Mouse (Mus musculus): ENCODE data around the gene Cyp2b23.
"Not testable (repeated sequence)": the region's sequence is repeated elsewhere in the genome, so short reads cannot be mapped to it uniquely, and the experiment has no call there.

The Cyp2b23 gene

DNA sequence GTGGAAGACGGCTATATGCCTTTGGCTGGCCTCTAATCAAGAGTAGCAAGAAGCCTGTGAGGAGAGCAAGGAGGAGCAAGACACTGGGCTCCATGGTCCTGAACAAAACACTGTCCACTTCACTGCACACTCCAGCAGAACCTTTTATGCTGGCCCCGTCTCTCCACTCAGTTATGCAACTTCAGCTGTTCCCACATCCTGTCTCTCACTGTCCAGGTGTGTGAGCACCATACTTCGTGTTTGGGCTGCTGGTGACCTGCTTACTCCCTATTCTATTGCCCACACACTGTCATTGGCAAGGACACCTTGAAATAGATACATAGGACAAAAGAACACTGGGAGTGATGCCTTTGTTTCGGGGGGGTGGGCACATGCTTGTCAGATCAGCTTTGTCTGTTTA lies at the start of gene Cyp2b23:
TSS of gene Cyp2b23 (minus strand) at position 101 of the 400 bp plus-strand sequence.
- DNase-seq = no peak

DNA sequence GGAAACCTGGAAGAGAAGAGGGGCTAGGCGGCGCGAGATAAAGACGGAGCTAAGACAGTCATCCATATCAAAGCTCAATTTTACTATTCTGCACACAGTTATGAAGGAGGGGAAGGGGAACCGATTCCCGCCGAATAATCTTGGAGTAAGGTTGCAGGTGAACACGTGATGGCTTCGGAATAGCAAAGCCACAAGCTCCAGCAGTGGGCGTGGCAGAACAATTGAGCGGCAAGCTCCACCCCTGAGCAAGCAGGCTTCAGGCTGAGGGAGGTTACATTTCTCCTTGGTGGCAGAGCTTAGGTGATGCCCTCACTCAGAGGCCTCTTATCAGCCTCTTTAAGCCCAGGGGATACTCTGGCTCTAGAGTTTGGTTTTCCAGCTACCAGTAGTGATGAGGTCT lies 24.8 kb upstream of the Cyp2b23 start:
- no peak for DNase-seq

DNA sequence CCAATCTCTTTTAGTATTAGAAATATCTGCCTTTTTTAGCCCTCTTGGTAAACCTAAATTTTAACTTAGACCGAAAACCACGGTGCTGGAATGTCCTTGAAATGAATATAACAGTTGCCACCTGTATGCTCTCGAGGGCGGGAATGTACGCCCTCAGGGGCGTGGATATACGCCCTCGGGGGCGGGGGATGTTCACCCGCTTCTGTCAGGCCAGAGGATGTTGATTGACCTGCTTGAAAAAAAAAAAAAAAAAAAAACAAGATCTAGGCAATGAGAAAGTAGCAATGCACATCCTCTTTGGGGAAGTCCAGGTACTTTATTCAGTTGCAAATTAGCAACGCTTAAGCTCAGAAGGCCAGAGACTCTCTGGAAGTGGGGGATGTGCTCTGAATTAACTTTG lies 20.8 kb upstream of the Cyp2b23 start:
- peak; percentile 2 for DNase-seq

DNA sequence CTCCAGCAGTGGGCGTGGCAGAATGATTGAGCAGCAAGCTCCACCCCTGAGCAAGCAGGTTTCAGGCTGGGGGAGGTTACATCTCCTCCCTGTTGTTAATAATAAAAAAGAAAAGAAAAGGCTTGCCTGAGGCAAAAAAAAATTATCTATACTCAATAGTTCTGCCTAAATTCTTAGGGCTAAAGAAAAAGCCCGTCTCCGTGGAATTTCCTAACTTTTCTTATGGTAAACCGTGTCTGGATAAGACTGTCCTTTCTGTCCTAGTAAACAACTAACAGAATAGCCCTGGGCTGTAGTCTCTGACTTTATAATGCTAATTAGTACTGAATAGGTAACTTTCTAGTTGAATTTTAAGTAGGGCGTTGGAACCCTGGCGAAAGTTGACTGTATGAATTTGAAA lies 20.0 kb upstream of the Cyp2b23 start:
- peak; percentile 29 for DNase-seq

DNA sequence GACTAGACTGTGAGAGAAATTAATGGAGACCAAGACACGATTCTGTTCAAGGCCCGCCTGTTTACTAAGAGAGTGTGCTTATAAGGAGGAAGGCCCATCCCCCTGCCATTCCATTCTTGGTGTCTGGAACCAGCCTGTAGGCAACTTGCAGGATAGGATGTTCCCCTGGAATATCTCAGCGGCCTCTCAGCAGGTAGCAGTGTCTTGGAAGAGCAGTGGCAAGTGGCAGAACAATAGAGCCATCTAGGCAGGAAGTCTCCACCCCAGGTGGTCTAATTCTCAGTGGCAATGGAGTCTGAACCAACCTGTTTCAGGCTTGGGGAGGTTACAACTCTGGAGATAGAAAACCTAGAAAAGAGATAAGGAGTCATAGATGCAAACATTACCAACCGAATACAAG lies 13.9 kb upstream of the Cyp2b23 start:
- DNase-seq = no peak

DNA sequence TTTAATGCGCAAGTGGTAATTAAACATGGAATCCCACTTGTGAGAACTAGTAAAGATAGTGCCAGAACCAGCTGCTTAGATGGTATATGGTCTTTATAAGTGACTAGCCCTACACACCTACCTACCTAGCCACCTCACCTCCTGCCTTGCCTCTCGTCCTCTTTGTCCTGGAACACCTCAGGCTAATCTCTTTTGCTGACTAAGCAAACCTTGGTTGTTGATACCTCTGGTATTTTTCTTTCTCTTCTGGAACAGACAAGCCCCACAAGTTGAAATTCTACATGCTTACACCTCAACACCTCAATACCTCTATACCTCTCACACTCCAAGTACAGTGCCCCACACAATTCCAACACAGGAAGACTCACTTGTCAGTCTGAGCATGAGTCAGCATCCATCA lies 524 bp downstream of the Cyp2b23 start:
- DNase-seq = no peak

DNA sequence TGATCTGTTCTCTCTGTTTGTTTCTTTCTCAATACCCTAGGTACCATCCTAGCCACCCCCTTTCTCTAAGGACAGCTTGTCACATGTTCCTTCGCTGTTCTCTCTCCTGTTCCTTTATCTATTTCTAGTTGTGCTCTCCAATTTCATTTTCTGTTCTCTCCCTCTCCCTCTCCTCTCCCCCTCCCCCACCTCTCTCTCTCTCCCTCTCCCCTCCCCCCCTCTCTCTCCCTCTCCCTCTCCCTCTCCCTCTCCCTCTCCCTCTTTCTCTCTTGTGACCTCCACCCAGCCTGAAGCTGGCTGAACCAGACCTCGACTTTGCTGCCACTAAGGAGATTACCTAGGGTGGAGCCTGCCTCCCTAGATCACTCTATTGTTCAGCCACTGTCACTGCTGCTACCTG lies 18.8 kb downstream of the Cyp2b23 start:
- not testable (repeated sequence) for DNase-seq

DNA sequence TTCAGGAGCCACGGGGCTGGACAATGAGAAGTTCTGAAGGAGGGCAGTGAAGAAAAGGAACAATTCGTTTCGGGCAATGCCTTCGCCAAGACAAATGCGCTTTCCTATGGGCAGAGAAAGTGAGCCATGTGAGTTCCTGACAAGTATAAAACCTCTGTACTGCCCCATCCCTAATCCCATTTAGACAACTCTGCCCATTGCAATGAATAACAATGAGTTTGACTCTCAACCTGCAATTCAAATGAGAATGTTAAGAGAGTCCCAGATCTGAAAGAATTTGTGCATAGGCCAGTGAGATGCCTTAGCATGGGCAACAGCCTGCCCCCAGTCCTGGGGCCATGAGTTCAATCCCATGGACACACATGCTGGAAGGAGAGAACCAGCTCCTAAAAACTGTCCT lies 20.2 kb downstream of the Cyp2b23 start:
- DNase-seq = no peak

DNA sequence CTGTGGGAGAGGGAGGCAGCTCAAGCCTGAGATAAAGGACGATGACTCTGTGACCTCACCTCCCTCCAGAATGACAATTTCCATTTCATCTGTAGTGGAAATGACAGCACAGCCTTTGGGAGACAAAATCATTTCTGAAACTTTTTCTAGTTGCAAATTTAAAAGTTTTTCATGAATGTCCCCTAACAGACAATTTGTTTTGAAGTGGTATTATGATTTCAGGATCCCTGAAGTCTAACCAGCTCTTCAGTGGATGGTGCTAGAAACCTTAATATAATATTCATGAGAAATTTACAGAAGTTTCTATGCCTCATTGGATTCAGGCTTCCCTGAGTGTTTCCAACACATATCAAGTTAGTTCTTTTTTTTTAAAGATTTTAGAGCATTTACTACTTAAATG lies 67.9 kb downstream of the Cyp2b23 start, which contains the start of gene Vmn1r185:
TSS of gene Vmn1r185 (minus strand) at position 101 of the 400 bp plus-strand sequence.
- DNase-seq = not testable (repeated sequence)
